Mouse (Mus musculus) right cerebral cortex, postnatal 14 days (tissue): ENCODE data around the gene Rnf40.

Experiments
- DNase-seq: peaks from one replicate; pipeline ENCODE4 v3.0.0; 2022

The Rnf40 gene

GRCm38 (mm10) chr7:127652050-127652449 lies 63.5 kb downstream of the Rnf40 start:
- no peak for DNase-seq

- DNase-seq = no peak
These were observed 65.8 kb downstream of the Rnf40 start for GRCm38 (mm10) chr7:127654318-127654717.
